Mouse (Mus musculus) embryonic facial prominence, embryonic 11.5 days (tissue): Measurements from ENCODE around the gene Lemd1. TPM values are rescaled to one million over a fixed set of nuclear protein-coding genes. Genes with fewer than 3 reads are reported as not detected.
A peak's percentile ranks its signal among the peaks of the same experiment; 100 is the strongest.

Experiments used
- ATAC-seq: fragments of 200-750 bp; cut with Nextera tagmentation; replicated peaks from 2 replicates; pipeline ENCODE4 v1.8.0; 2017; ENCODE audit warnings: low read depth; ENCODE audit not compliant: insufficient number of reproducible peaks, low FRiP score, low TSS enrichment
- DNase-seq: peaks from one replicate; pipeline ENCODE4 v3.0.0-alpha.2; 2015; ENCODE audit warnings: low spot score
- H3K27ac ChIP-seq: fragments of 300-500 bp; sonication (generic); replicated peaks from 2 replicates; pipeline ENCODE4 v1.5.1; 2014; ENCODE audit warnings: mild to moderate bottlenecking, low read depth, low read length, control low read depth
- H3K27me3 ChIP-seq: fragments of 300-500 bp; sonication (generic); 2 replicates; pipeline ENCODE4 v1.6.1; 2014; ENCODE audit warnings: mild to moderate bottlenecking, low read length, moderate library complexity, mixed read lengths; ENCODE audit not compliant: control insufficient read depth, insufficient read depth
- H3K36me3 ChIP-seq: fragments of 300-500 bp; sonication (generic); replicated peaks from 2 replicates; pipeline ENCODE4 v1.6.1; 2014; ENCODE audit warnings: low read depth, mild to moderate bottlenecking, low read length, moderate library complexity, mixed read lengths; ENCODE audit not compliant: control insufficient read depth, insufficient read depth
- H3K4me1 ChIP-seq: fragments of 300-500 bp; sonication (generic); 2 replicates; pipeline ENCODE4 v1.6.1; 2014; ENCODE audit warnings: low read length, mixed read lengths; ENCODE audit not compliant: control insufficient read depth, insufficient read depth
- H3K4me2 ChIP-seq: fragments of 300-500 bp; sonication (generic); 2 replicates; pipeline ENCODE4 v1.6.1; 2014; ENCODE audit warnings: low read depth, mild to moderate bottlenecking, control low read depth, low read length, moderate library complexity
- H3K4me3 ChIP-seq: fragments of 300-500 bp; sonication (generic); 2 replicates; pipeline ENCODE4 v1.5.1; 2014; ENCODE audit warnings: low read depth, low read length, control low read depth
- H3K9ac ChIP-seq: fragments of 300-500 bp; sonication (generic); replicated peaks from 2 replicates; pipeline ENCODE4 v1.6.1; 2014; ENCODE audit warnings: mild to moderate bottlenecking, control low read depth, low read length
- H3K9me3 ChIP-seq: fragments of 300-500 bp; sonication (generic); replicated peaks from 2 replicates; pipeline ENCODE4 v1.6.1; 2016; ENCODE audit warnings: mild to moderate bottlenecking, low read length, inconsistent platforms, mixed read lengths; ENCODE audit not compliant: control insufficient read depth
- WGBS: fragments of 180-500 bp; shearing (Covaris S2); extraction: QIAGEN DNeasy Blood & Tissue Kit; methylation state at CpG from one replicate; pipeline ENCODE4 v1.1.7; 2014; 5-methylcytosine and 5-hydroxymethylcytosine counted together
- polyA plus RNA-seq: library from polyadenylated mRNA; unstranded; fragments of >200 nt; fragmentation: Nextera tagmentation; extraction: Ambion mirVana; gene quantifications from 2 replicates; pipeline ENCODE4 v1.2.1, GENCODE M21; 2014

The Lemd1 gene
- polyA plus RNA-seq, 1 experiment from 2014 or later = 1.1 TPM

GRCm38 (mm10) chr1:132226297-132227080 is 35.3 kb downstream of the Lemd1 start:
- H3K27ac ChIP-seq = no peak overlapping the region
- H3K27me3 ChIP-seq = no peaks in the 10 kb centered on the region
- H3K9ac ChIP-seq = no peak overlapping the region
- DNase-seq (no peak), ATAC-seq (no peak)
- H3K4me1 ChIP-seq = no peaks in the 10 kb centered on the region
- H3K4me2 ChIP-seq = no peak overlapping the region
- WGBS = 74% methylated on average over 13 of the region's 13 CpGs
- no peaks in the 10 kb centered on the region for H3K36me3 ChIP-seq
- H3K4me3 ChIP-seq = no peak overlapping the region
- H3K9me3 ChIP-seq = no peaks in the 10 kb centered on the region

GRCm38 (mm10) chr1:132229667-132230066 is 38.4 kb downstream of the Lemd1 start, which contains the start of gene Gm10188:
Gene Gm10188, minus strand, starts transcription at chr1:132229767.
- ATAC-seq (no peak), DNase-seq (no peak)
- no peak within 1 kb of the TSS for H3K9ac ChIP-seq
- no peak within 1 kb of the TSS for H3K27ac ChIP-seq
- H3K27me3 ChIP-seq = no peaks in the 10 kb centered on the region
- no peak within 1 kb of the TSS for H3K4me3 ChIP-seq
- WGBS = 82% methylated on average over 3 of the region's 3 CpGs
- H3K4me2 ChIP-seq = no peak within 1 kb of the TSS
- no peaks in the 10 kb centered on the region for H3K4me1 ChIP-seq
- H3K9me3 ChIP-seq = no peaks in the 10 kb centered on the region
- H3K36me3 ChIP-seq = no peaks in the 10 kb centered on the region

GRCm38 (mm10) chr1:132231470-132232274 is 40.4 kb downstream of the Lemd1 start:
- no peak for DNase-seq
- Histone ChIP-seq H3K36me3 (no peaks in the 10 kb centered on the region), H3K4me3 (no peak overlapping the region), H3K4me1 (no peaks in the 10 kb centered on the region), H3K9me3 (no peaks in the 10 kb centered on the region), H3K27ac (no peak overlapping the region), H3K27me3 (no peaks in the 10 kb centered on the region), H3K9ac (no peak overlapping the region), H3K4me2 (no peak overlapping the region)
- ATAC-seq = no peak
- WGBS = 27% methylated on average over 7 of the region's 7 CpGs

- no peak overlapping the region for H3K4me2 ChIP-seq
- H3K27ac ChIP-seq = no peak overlapping the region
- H3K36me3 ChIP-seq = no peaks in the 10 kb centered on the region
- no peak overlapping the region for H3K9ac ChIP-seq
- ATAC-seq (no peak), DNase-seq (peak; percentile 63)
- 18% methylated on average over 12 of the region's 12 CpGs for WGBS
- no peaks in the 10 kb centered on the region for H3K9me3 ChIP-seq
- H3K4me1 ChIP-seq = no peaks in the 10 kb centered on the region
- H3K4me3 ChIP-seq = no peak overlapping the region
- H3K27me3 ChIP-seq = no peaks in the 10 kb centered on the region
Observed at GRCm38 (mm10) chr1:132233566-132233965, 42.3 kb downstream of the Lemd1 start.

- 71% methylated on average over 9 of the region's 9 CpGs for WGBS
Observed at GRCm38 (mm10) chr1:132234757-132235273, 43.6 kb downstream of the Lemd1 start.

GRCm38 (mm10) chr1:132237585-132238159 is 46.4 kb downstream of the Lemd1 start:
- H3K4me2 ChIP-seq = no peak overlapping the region
- H3K36me3 ChIP-seq = no peaks in the 10 kb centered on the region
- H3K4me3 ChIP-seq = no peak overlapping the region
- ATAC-seq (no peak), DNase-seq (peak; percentile 78)
- H3K9ac ChIP-seq = no peak overlapping the region
- no peaks in the 10 kb centered on the region for H3K27me3 ChIP-seq
- H3K9me3 ChIP-seq = no peaks in the 10 kb centered on the region
- no peak overlapping the region for H3K27ac ChIP-seq
- 28% methylated on average over 6 of the region's 6 CpGs for WGBS
- no peaks in the 10 kb centered on the region for H3K4me1 ChIP-seq

More at GRCm38 (mm10) chr1:132234757-132235273, 43.6 kb downstream of the Lemd1 start:
- Histone ChIP-seq H3K27ac (no peak overlapping the region), H3K9ac (no peak overlapping the region), H3K27me3 (no peaks in the 10 kb centered on the region), H3K4me3 (no peak overlapping the region), H3K9me3 (no peaks in the 10 kb centered on the region), H3K4me1 (no peaks in the 10 kb centered on the region), H3K36me3 (no peaks in the 10 kb centered on the region), H3K4me2 (no peak overlapping the region)
- DNase-seq (no peak), ATAC-seq (no peak)

- no peak overlapping the region for H3K4me2 ChIP-seq
- H3K9me3 ChIP-seq = no peaks in the 10 kb centered on the region
- ATAC-seq (no peak), DNase-seq (no peak)
- 84% methylated on average over 5 of the region's 5 CpGs for WGBS
- H3K27ac ChIP-seq = no peak overlapping the region
- H3K36me3 ChIP-seq = no peaks in the 10 kb centered on the region
- H3K4me1 ChIP-seq = no peaks in the 10 kb centered on the region
- H3K27me3 ChIP-seq = no peaks in the 10 kb centered on the region
- H3K9ac ChIP-seq = no peak overlapping the region
- no peak overlapping the region for H3K4me3 ChIP-seq
Observed at GRCm38 (mm10) chr1:132245010-132245409, 53.8 kb downstream of the Lemd1 start.
